Mouse (Mus musculus): ENCODE results near the gene Adcyap1r1. TPM values are rescaled to one million over a fixed set of nuclear protein-coding genes. Genes with fewer than 3 reads are reported as not detected.

The Adcyap1r1 gene
- polyA plus RNA-seq, 1 experiment: 6.6 TPM

Other genes starting within 250 kb of the Adcyap1r1 start
- 10.5 and 11.7 TPM in 2 replicates for gene Mindy4, start 248.6 kb upstream of the Adcyap1r1 start, polyA plus RNA-seq (2012; rRNA removed)
- gene Aqp1, start 115.5 kb upstream of the Adcyap1r1 start, polyA plus RNA-seq (2012; rRNA removed): 355 and 516 TPM in 2 replicates
- gene Ghrhr, start 75.7 kb upstream of the Adcyap1r1 start, polyA plus RNA-seq (2012; rRNA removed): 1.2 and 1.8 TPM in 2 replicates
- not detected in 2 replicates for gene Neurod6, start 229.3 kb downstream of the Adcyap1r1 start, polyA plus RNA-seq (2012; rRNA removed)

All from gonadal fat pad, adult 2 months (tissue).